ENCODE assay signal across 8 mouse cellular contexts in the genomic region with DNA sequence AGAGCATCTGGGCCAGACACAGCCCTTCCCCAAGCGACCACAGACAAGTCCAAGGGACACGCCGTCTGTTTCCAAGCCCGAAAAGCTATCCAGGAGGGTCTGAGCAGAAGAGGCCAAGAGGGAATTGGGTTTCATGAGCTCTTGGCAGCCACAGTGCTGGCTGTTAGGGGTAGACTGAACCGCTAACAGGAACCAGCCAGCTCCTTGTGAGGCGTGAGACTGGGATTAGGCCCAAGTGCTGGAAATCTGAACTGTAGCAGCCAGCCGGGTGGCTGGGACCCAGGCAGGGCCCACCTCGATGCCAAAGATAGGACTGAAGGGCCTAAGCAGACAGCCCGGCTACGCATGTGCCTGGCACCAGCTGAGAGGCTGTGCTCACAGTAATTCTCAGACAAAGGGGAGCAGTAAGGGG. TPM values are rescaled to one million over a fixed set of nuclear protein-coding genes. Genes with fewer than 3 reads are reported as not detected.
DNase-seq lines count a peak whose midpoint lies in the region; ATAC-seq and TF ChIP-seq lines count a peak whose summit lies in the region.

No protein-coding gene starts in this region.

- no peak overlapping the region for H3K9ac ChIP-seq in lung, embryonic 14.5 days

- no peak for TF ChIP-seq CTCF in kidney, adult 2 months (conservative IDR thresholded peaks at IDR 0.05; ENCODE audit: insufficient read depth, insufficient read length, low read depth, low read length)
- no peak for TF ChIP-seq CTCF in lung, embryonic 14.5 days (IDR thresholded peaks at IDR 0.05; ENCODE audit: low read depth)

- TF ChIP-seq POLR2A in kidney, adult 2 months (IDR thresholded peaks at IDR 0.05; ENCODE audit: low read depth, low read length) = no peak

- H3K4me2 ChIP-seq in lung, embryonic 14.5 days = no peak overlapping the region

- H3K4me1 ChIP-seq in embryonic facial prominence, embryonic 10.5 days = peaks cover 84% of the 10 kb centered on the region
- no peaks in the 10 kb centered on the region for H3K4me1 ChIP-seq in kidney, adult 2 months (ENCODE audit: control insufficient read depth, insufficient read depth, low read length)
- peaks cover 34% of the 10 kb centered on the region for H3K4me1 ChIP-seq in lung, embryonic 14.5 days (ENCODE audit: insufficient read depth)

- H3K9me3 ChIP-seq in embryonic facial prominence, embryonic 10.5 days = no peaks in the 10 kb centered on the region
- H3K9me3 ChIP-seq in lung, embryonic 14.5 days (ENCODE audit: low read depth, low read length) = no peaks in the 10 kb centered on the region

- peak overlapping the region; percentile 83 for H3K27ac ChIP-seq in embryonic facial prominence, embryonic 10.5 days (replicated peaks)
- no peak overlapping the region for H3K27ac ChIP-seq in kidney, adult 2 months (ENCODE audit: insufficient read depth, low read depth, low read length)
- peak overlapping the region; percentile 94 for H3K27ac ChIP-seq in lung, embryonic 14.5 days (ENCODE audit: low read depth)

- DNase-seq in layer of hippocampus, adult 11-12 months (ENCODE audit: low spot score) = peak; percentile 34
- no peak for DNase-seq in layer of hippocampus, adult 9-10 months (ENCODE audit: low spot score)
- peak; percentile 36 for DNase-seq in embryonic facial prominence, embryonic 10.5 days (ENCODE audit: low spot score)
- DNase-seq in heart, adult 8-10 months (ENCODE audit: low spot score) = peak; percentile 86
- DNase-seq in kidney, adult 2 months = peak; percentile 55
- DNase-seq in lung, embryonic 14.5 days = peak; percentile 90
- no peak for DNase-seq in embryo, embryonic 9.5 days (ENCODE audit: extremely low spot score)
- no peak for DNase-seq in urinary bladder, adult 2 months (ENCODE audit: low spot score)

- H3K4me3 ChIP-seq in embryonic facial prominence, embryonic 10.5 days = no peak overlapping the region
- no peak overlapping the region for H3K4me3 ChIP-seq in kidney, adult 2 months (ENCODE audit: insufficient read depth, low read depth, low read length)
- no peak overlapping the region for H3K4me3 ChIP-seq in lung, embryonic 14.5 days (ENCODE audit: low read depth, low read length)

- 77% methylated on average over 10 of the region's 10 CpGs for WGBS in embryonic facial prominence, embryonic 10.5 days
- 81% methylated on average over 10 of the region's 10 CpGs for WGBS in kidney, adult 2 months
- WGBS in lung, embryonic 14.5 days = 43% methylated on average over 10 of the region's 10 CpGs

- peaks cover 7% of the 10 kb centered on the region; the same call in 1 of the 2 replicates for H3K27me3 ChIP-seq in embryonic facial prominence, embryonic 10.5 days (replicated peaks; ENCODE audit: low read depth, poor library complexity, severe bottlenecking)
- H3K27me3 ChIP-seq in kidney, adult 2 months (replicated peaks; ENCODE audit: control insufficient read depth, insufficient read depth, low read length) = no peaks in the 10 kb centered on the region
- H3K27me3 ChIP-seq in lung, embryonic 14.5 days (ENCODE audit: insufficient read depth, low read length) = no peaks in the 10 kb centered on the region

- ATAC-seq in lung, embryonic 14.5 days (ENCODE audit: insufficient read depth) = peak; percentile 80

- no peaks in the 10 kb centered on the region for H3K36me3 ChIP-seq in embryonic facial prominence, embryonic 10.5 days (replicated peaks)
- no peaks in the 10 kb centered on the region for H3K36me3 ChIP-seq in kidney, adult 2 months (ENCODE audit: control insufficient read depth, insufficient read depth, low read length)
- H3K36me3 ChIP-seq in lung, embryonic 14.5 days (ENCODE audit: insufficient read depth) = no peaks in the 10 kb centered on the region

RNA-seq across cellular contexts. Expression of a gene that starts 18.1 kb away (rescaled TPM):
- polyA plus RNA-seq in embryonic facial prominence, embryonic 10.5 days (2016; fragmentation: Nextera tagmentation; extraction: Ambion mirVana) = 9.3 and 9.9 TPM in 2 replicates
- 1 to 10 TPM; 2.1 to 3.6 (median 2.8) TPM for total RNA-seq in heart, adult 8-10 months (2022)
- 4.9 and 7.0 TPM in 2 replicates for polyA plus RNA-seq in kidney, adult 2 months (2012; rRNA removed)
- polyA plus RNA-seq in lung, embryonic 14.5 days (2014; fragmentation: Nextera tagmentation; extraction: Ambion mirVana) = 12.8 and 12.9 TPM in 2 replicates
- 2.7 and 3.1 TPM in 2 replicates for polyA plus RNA-seq in urinary bladder, adult 2 months (2012; rRNA removed)

Comparison
In these comparisons a context has a peak if more than half of its experiments do, and no peak if none do; other contexts are left out.
1. DNase-seq: peak in layer of hippocampus, adult 11-12 months (single experiment), embryonic facial prominence, embryonic 10.5 days (single experiment), heart, adult 8-10 months (single experiment), kidney, adult 2 months (single experiment) and lung, embryonic 14.5 days (single experiment); none in layer of hippocampus, adult 9-10 months (single experiment), embryo, embryonic 9.5 days (single experiment) and urinary bladder, adult 2 months (single experiment).